Mouse (Mus musculus) cerebellum, postnatal 36 days (tissue): Measurements from ENCODE around the gene Pcgf2.
"Not testable (repeated sequence)": the region's sequence is repeated elsewhere in the genome, so short reads cannot be mapped to it uniquely, and the experiment has no call there.

ENCODE experiments used
- DNase-seq, 2 experiments: peaks; one replicate each; pipeline ENCODE4 v3.0.0; 2021 to 2022; ENCODE audit warnings: mixed read lengths in 2 of 2

Gene Pcgf2

DNA sequence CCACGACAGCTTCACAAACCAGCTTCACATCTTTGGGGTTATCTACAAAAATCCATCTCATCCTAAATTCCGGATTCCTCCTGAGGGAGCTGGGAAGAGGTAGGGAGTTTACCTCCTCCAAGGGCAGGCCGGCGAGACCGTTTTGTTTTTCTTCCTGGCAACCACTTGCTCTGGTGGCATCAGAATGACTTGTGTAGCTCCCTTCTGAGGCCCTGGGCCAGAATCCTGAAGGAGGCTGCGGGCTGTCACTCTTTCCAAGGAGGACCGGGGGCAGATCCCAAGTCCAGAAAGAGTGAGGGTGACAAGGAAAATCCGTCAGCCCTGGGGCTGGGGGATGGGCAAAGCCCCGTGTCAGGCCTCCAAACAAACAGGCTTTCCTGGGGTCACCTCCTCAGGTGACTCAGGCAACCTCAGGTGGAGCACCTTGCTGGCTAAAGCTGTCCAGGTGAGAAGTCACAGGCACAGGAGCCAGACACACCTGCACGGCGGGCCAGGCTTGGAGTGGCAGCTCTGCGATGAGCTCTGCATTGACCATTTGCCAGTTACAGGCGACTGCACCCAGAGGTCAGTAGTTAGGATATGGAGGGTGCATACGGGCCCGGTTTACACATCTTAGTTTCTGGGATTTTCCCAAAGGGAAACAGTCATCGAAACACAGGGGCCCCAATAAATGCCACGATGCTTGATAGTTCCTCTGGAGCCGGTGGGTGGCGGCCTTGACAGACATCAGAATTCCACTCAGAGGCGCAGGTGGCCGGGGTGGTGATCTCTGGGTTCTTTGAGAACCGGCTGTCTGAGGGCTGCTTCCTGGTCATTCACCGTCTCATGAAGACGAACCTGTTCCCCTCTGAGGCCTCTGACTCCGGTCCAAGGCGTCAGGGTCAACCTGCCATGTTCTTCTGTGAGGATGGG is 17.3 kb upstream of the Pcgf2 start:
- DNase-seq: no peak

GRCm38 (mm10) chr11:97716021-97716420 is 15.7 kb upstream of the Pcgf2 start:
- no peak for DNase-seq

GRCm38 (mm10) chr11:97714784-97715760 is 14.8 kb upstream of the Pcgf2 start:
- no peak for DNase-seq

GRCm38 (mm10) chr11:97714356-97714755 is 14.1 kb upstream of the Pcgf2 start:
- DNase-seq: no peak

DNA sequence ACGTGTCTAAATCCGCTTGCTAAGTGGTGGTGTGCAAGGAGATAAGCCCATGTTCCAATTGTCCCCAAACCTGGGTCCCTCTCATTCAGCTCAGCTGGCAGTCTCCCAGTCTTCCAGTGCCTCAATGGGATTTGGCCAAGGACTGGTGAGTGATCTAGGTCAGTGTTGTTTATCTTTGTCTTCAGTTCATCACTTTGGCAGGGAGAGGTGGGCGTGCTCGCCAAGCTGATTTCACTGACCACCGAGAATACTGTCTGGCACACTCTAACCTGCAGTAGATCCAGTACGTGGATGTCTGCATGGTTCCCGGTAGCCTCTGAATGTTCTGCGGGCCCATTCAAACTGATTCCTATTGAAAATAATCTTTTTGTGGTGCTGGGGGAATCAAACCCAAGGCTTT is 13.6 kb upstream of the Pcgf2 start:
- DNase-seq: peak; percentile 53

DNA sequence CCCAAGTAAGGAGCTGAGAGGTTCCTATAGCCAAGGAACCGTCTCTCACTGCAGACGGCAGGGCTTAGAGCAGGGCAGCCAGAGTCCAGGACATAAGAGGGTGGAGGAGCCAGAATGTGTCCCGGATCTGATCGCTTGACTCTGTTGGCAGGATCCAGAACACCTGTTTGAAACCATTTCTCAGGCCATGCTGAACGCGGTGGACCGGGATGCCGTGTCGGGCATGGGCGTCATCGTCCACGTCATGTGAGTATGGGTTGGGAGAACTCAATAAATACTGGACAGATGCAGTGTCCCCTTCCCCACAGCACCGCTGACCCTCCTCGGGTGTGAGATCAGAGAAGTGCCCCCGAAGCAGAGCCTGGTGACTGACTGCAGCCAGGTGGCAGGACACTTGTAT is 12.0 kb upstream of the Pcgf2 start:
- DNase-seq: no peak

- DNase-seq: no peak
Observed at GRCm38 (mm10) chr11:97711200-97711900, 11.1 kb upstream of the Pcgf2 start.

- not testable (repeated sequence) for DNase-seq
Observed at GRCm38 (mm10) chr11:97710067-97710466, 9.8 kb upstream of the Pcgf2 start.

DNA sequence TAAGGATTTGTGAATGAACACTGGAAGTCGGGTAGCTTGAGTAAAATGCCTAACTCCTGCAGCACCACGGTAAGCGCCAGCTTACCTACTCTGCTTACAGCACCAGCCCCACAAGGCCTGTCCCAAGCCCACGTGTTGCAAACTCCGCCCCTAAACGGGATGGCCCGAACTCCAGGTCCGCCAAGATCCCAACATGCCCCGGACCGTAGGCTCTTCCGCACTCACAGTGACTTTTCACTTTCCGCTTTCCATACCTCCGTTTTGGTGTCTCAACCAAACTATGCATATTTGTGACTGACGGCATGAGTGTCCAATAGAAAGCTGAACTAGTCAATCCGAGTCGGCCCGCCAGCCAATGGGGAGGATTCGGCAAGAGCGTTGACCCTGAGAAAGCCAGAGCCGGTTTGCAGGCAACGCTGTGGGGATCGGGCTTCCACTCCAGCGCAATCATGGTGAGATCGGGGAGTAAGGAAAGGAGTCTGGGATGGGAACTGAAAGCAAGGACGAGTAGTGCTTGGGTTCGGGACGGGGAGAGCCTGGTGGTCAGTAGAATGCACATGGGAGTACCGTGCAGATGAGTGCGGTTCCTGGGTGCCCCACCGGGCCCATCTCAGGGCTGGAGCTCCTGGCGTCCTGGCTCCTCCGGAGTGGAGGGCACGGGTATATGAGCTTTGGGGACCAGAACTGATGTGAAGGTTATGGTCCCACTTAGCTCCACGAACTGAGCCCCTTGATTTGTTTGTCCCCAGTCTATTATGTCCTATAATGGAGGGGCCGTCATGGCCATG is 2.9 kb upstream of the Pcgf2 start, which contains the start of gene Psmb3:
Psmb3 (plus strand) TSS at position 361 of the 788 bp plus-strand sequence.
- peak; percentile 98 to 100 for DNase-seq

DNA sequence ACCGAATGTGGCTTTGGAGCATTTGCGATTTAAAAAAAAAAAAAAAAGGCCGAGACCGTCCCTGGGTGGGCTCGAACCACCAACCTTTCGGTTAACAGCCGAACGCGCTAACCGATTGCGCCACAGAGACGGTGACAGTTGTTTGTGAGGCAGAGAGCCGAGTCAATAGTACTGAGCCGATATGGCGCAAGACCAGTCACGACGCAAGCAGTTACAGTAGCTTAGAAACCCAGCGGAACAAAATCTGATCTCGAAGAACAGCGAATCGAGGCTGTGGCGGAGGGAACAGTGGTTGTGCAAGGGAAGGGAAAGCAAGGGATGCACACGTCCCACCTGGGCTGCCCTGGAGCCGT is 2.1 kb upstream of the Pcgf2 start:
- DNase-seq: peak; percentile 87 to 92

GRCm38 (mm10) chr11:97701581-97702392 is 1.5 kb upstream of the Pcgf2 start:
- DNase-seq: peak in 1 of 2 experiments; percentile 31

- DNase-seq: no peak
Observed at GRCm38 (mm10) chr11:97700746-97701580, 666 bp upstream of the Pcgf2 start.

- DNase-seq: peak; percentile 83 to 84
Observed at GRCm38 (mm10) chr11:97699626-97700002, 683 bp downstream of the Pcgf2 start.

DNA sequence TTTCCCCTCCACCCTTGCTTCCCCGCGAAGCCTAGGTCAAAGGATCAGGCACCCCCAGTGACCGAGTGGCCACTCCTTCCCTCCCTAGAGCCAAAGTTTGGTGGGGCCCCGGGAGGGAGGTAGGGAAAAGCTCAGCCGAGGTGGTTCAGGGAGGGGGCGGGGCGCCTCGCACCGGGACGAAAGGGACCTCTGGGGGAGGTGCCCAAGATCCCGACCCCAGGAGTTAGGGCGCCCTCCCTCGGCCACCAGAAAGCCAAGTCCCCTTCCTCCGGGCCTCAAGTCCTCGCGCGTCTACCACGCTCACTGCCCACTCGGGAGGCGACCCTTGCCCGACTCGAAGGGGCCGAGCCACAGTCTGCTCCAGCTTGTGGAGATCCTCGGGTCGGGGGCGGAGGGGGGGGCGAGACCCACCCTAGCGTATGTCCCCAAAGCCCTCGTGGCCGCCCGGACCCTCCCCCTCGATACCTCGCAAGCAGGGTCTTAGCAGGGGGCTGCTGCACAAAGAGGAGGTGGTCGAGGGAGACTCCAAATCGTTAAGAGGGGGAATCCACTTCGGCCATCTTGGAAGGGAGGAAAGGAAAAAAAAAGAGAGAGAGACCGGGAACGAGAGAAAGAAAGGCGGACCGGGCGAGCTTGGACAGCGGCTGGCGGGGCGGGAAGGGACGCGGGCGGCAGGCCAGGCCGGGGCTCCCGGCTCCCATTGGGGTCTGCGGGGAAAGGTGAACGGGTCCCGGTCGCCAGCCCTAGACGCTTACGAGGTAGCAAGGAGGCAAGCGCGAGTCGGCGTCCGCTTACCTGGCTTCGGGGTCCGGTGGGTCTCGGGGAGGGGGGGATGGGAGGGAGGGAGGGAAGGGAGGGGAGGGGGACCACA is 1.3 kb downstream of the Pcgf2 start:
- DNase-seq: peak; percentile 59 to 74

GRCm38 (mm10) chr11:97697891-97698529 is 2.3 kb downstream of the Pcgf2 start:
- DNase-seq: no peak

DNA sequence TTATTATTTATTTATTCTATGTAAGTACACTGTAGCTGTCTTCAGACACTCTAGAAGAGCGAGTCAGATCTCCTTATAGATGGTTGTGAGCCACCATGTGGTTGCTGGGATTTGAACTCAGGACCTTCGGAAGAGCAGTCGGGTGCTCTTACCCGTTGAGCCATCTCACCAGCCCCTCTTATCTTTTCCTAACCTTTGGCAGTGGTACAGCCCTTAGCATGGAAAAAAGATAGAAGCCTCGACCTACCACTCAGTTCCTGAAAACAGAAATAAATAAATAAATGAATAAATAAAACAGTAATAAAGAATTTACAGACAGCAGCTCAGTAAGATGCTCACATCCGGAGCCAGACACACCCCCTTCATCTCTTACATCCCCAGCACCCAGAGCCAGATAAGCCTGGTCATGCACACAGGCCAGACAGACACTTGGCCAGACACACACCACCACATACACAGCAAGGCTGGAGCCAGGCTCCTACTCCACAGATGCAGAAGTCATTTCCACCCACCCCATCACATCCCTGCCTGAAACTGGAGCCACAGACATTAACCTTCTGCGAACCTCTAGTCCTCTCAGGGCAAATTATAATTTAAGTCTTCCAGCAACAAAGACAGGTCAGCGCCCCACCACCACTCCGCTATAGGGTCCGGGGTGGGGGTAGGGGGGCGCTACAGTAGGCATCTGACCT is 3.0 kb downstream of the Pcgf2 start:
- DNase-seq: no peak

- DNase-seq: no peak
Observed at GRCm38 (mm10) chr11:97696669-97697068, 3.6 kb downstream of the Pcgf2 start.
